Comparison of ENCODE assay signal across 23 mouse cellular contexts in genomic region chr3:153018051-153018450, GRCm38 (mm10). TPM values are rescaled to one million over a fixed set of nuclear protein-coding genes. Genes with fewer than 3 reads are reported as not detected.
DNase-seq lines count a peak whose midpoint lies in the region; ATAC-seq and TF ChIP-seq lines count a peak whose summit lies in the region.
"Had no signal": no experiment of that assay in that cellular context is flagged by ENCODE, and none has a peak within 500 bp of the region (broad histone marks: within the 10 kb centered on the region; RNA-seq: fewer than 3 reads in every experiment).

No protein-coding gene starts in this region.

- no peak overlapping the region for H3K27ac ChIP-seq in forebrain, embryonic 15.5 days (replicated peaks)
- no peak overlapping the region for H3K27ac ChIP-seq in forebrain, embryonic 11.5 days (ENCODE audit: low read depth, low read length)
- H3K27ac ChIP-seq in layer of hippocampus, adult 2 months, result no peak overlapping the region
- H3K27ac ChIP-seq in midbrain, embryonic 14.5 days (replicated peaks; ENCODE audit: low read depth, low read length), result no peak overlapping the region
- no peak overlapping the region for H3K27ac ChIP-seq in midbrain, embryonic 10.5 days (replicated peaks)
- H3K27ac ChIP-seq: embryonic facial prominence, embryonic 15.5 days; gastrocnemius, adult 2 months; kidney, embryonic 15.5 days; liver, embryonic 14.5 days; midbrain, embryonic 13.5 days; neural tube, embryonic 15.5 days; stomach, embryonic 15.5 days had no signal

- H3K9ac ChIP-seq in forebrain, embryonic 15.5 days (replicated peaks), result no peak overlapping the region
- H3K9ac ChIP-seq in forebrain, embryonic 11.5 days (ENCODE audit: low read length), result no peak overlapping the region
- no peak overlapping the region for H3K9ac ChIP-seq in midbrain, embryonic 14.5 days (replicated peaks; ENCODE audit: low read length)
- H3K9ac ChIP-seq: embryonic facial prominence, embryonic 15.5 days; kidney, embryonic 15.5 days; liver, embryonic 14.5 days; midbrain, embryonic 13.5 days; neural tube, embryonic 15.5 days; stomach, embryonic 15.5 days had no signal

- 0 out of 2 replicates have a peak, but pooled peaks have one; percentile 66 for ATAC-seq in forebrain, embryonic 15.5 days (replicated peaks)
- no peak for ATAC-seq in forebrain, embryonic 11.5 days (replicated peaks; ENCODE audit: low FRiP score)
- no peak for ATAC-seq in midbrain, embryonic 14.5 days (ENCODE audit: low FRiP score, low TSS enrichment)
- ATAC-seq: inflammation-experienced regulatory T-cells, adult 6 months; midbrain, embryonic 13.5 days had no signal

- 43% methylated on average over 10 of the region's 10 CpGs for WGBS in forebrain, embryonic 15.5 days
- 71% methylated on average over 10 of the region's 10 CpGs for WGBS in forebrain, embryonic 11.5 days
- WGBS in midbrain, embryonic 14.5 days, result 83% methylated on average over 10 of the region's 10 CpGs
- 85% methylated on average over 10 of the region's 10 CpGs for WGBS in midbrain, embryonic 10.5 days

- no peak for DNase-seq in forebrain, embryonic 11.5 days (ENCODE audit: low spot score)
- DNase-seq in layer of hippocampus, adult 2 months (ENCODE audit: low spot score in 2 of 2), result no peak
- DNase-seq in layer of hippocampus, postnatal 10 days (ENCODE audit: low spot score in 2 of 2), result no peak
- peak; percentile 21 for DNase-seq in midbrain, embryonic 14.5 days
- DNase-seq in midbrain, embryonic 10.5 days (ENCODE audit: low spot score), result no peak
- DNase-seq in retina, embryonic 14.5 days (ENCODE audit: low spot score), result peak; percentile 42
- DNase-seq in gastrocnemius, adult 18-20 months (ENCODE audit: low spot score), result no peak
- DNase-seq: adrenal gland, adult 2 months; cerebellum, adult 9-11 months; gastrocnemius, adult 2 months; heart, postnatal 10 days; right cerebral cortex, postnatal 25 days; thymus, adult 18-20 months; thymus, postnatal 4 days had no signal

- no peak for TF ChIP-seq CTCF in layer of hippocampus, adult 2 months (conservative IDR thresholded peaks at IDR 0.05)

- H3K36me3 ChIP-seq in forebrain, embryonic 15.5 days, result no peaks in the 10 kb centered on the region
- no peaks in the 10 kb centered on the region for H3K36me3 ChIP-seq in forebrain, embryonic 11.5 days (ENCODE audit: control insufficient read depth, insufficient read depth, low read length)
- no peaks in the 10 kb centered on the region for H3K36me3 ChIP-seq in midbrain, embryonic 14.5 days (ENCODE audit: control insufficient read depth, insufficient read depth, low read length)
- no peaks in the 10 kb centered on the region for H3K36me3 ChIP-seq in midbrain, embryonic 10.5 days
- H3K36me3 ChIP-seq: embryonic facial prominence, embryonic 15.5 days; kidney, embryonic 15.5 days; midbrain, embryonic 13.5 days; neural tube, embryonic 15.5 days; stomach, embryonic 15.5 days had no signal

- peaks cover 4% of the 10 kb centered on the region; the same call in 1 of the 2 replicates for H3K4me1 ChIP-seq in forebrain, embryonic 15.5 days
- H3K4me1 ChIP-seq in forebrain, embryonic 11.5 days (replicated peaks; ENCODE audit: control insufficient read depth, insufficient read depth, low read length), result no peaks in the 10 kb centered on the region
- no peaks in the 10 kb centered on the region for H3K4me1 ChIP-seq in midbrain, embryonic 14.5 days (ENCODE audit: control insufficient read depth, insufficient read depth, low read length)
- 0 out of 2 replicates have a peak, but pooled peaks cover 3% of the 10 kb centered on the region for H3K4me1 ChIP-seq in midbrain, embryonic 10.5 days
- H3K4me1 ChIP-seq: embryonic facial prominence, embryonic 15.5 days; kidney, embryonic 15.5 days; midbrain, embryonic 13.5 days had no signal

- no peak overlapping the region; the same call in 1 of the 2 replicates for H3K4me2 ChIP-seq in forebrain, embryonic 15.5 days (replicated peaks)
- H3K4me2 ChIP-seq in forebrain, embryonic 11.5 days (ENCODE audit: low read depth, low read length, severe bottlenecking), result no peak overlapping the region
- no peak overlapping the region for H3K4me2 ChIP-seq in midbrain, embryonic 14.5 days (ENCODE audit: low read length)
- H3K4me2 ChIP-seq: embryonic facial prominence, embryonic 15.5 days; heart, embryonic 11.5 days; kidney, embryonic 15.5 days; midbrain, embryonic 13.5 days; neural tube, embryonic 15.5 days; stomach, embryonic 15.5 days had no signal

- H3K4me3 ChIP-seq in forebrain, embryonic 15.5 days, result no peak overlapping the region
- no peak overlapping the region for H3K4me3 ChIP-seq in forebrain, embryonic 11.5 days (ENCODE audit: low read depth, low read length)
- peak overlapping the region; percentile 1; the same call in 1 of the 2 replicates for H3K4me3 ChIP-seq in layer of hippocampus, adult 2 months
- no peak overlapping the region for H3K4me3 ChIP-seq in midbrain, embryonic 14.5 days (replicated peaks; ENCODE audit: low read depth, low read length)
- no peak overlapping the region for H3K4me3 ChIP-seq in midbrain, embryonic 10.5 days
- H3K4me3 ChIP-seq: embryonic facial prominence, embryonic 15.5 days; gastrocnemius, adult 2 months; kidney, embryonic 15.5 days; midbrain, embryonic 13.5 days; neural tube, embryonic 15.5 days; stomach, embryonic 15.5 days had no signal

- H3K27me3 ChIP-seq in forebrain, embryonic 15.5 days, result no peaks in the 10 kb centered on the region
- H3K27me3 ChIP-seq in forebrain, embryonic 11.5 days (ENCODE audit: control insufficient read depth, insufficient read depth, low read length), result no peaks in the 10 kb centered on the region
- H3K27me3 ChIP-seq in midbrain, embryonic 14.5 days (ENCODE audit: control insufficient read depth, insufficient read depth, low read length), result no peaks in the 10 kb centered on the region
- no peaks in the 10 kb centered on the region for H3K27me3 ChIP-seq in midbrain, embryonic 10.5 days (ENCODE audit: low read depth, poor library complexity, severe bottlenecking)
- H3K27me3 ChIP-seq: embryonic facial prominence, embryonic 15.5 days; kidney, embryonic 15.5 days; midbrain, embryonic 13.5 days; neural tube, embryonic 15.5 days; stomach, embryonic 15.5 days had no signal

- H3K9me3 ChIP-seq in forebrain, embryonic 15.5 days, result no peaks in the 10 kb centered on the region
- H3K9me3 ChIP-seq in forebrain, embryonic 11.5 days (ENCODE audit: control insufficient read depth, low read length), result no peaks in the 10 kb centered on the region
- no peaks in the 10 kb centered on the region for H3K9me3 ChIP-seq in midbrain, embryonic 14.5 days (ENCODE audit: control insufficient read depth, low read length)
- H3K9me3 ChIP-seq in midbrain, embryonic 10.5 days (replicated peaks), result no peaks in the 10 kb centered on the region
- H3K9me3 ChIP-seq: embryonic facial prominence, embryonic 15.5 days; kidney, embryonic 15.5 days; midbrain, embryonic 13.5 days; neural tube, embryonic 15.5 days; stomach, embryonic 15.5 days had no signal

RNA-seq across cellular contexts. Expression of gene St6galnac5, which starts 36.0 kb away (rescaled TPM):
- 17.7 and 18.3 TPM in 2 replicates for polyA plus RNA-seq in forebrain, embryonic 15.5 days (2015; fragmentation: Nextera tagmentation; extraction: Ambion mirVana)
- polyA plus RNA-seq in forebrain, embryonic 11.5 days (2014; fragmentation: Nextera tagmentation; extraction: Ambion mirVana), result 0.69 and 1.3 TPM in 2 replicates
- 100 to 1,000 TPM; 125 to 133 TPM for total RNA-seq in layer of hippocampus, adult 2 months (2021)
- 100 to 1,000 TPM; 147 to 149 TPM for total RNA-seq in layer of hippocampus, postnatal 10 days (2021)
- 20.6 and 25.7 TPM in 2 replicates for polyA plus RNA-seq in midbrain, embryonic 14.5 days (2014; fragmentation: Nextera tagmentation; extraction: Ambion mirVana)
- 1.5 and 1.8 TPM in 2 replicates for polyA plus RNA-seq in midbrain, embryonic 10.5 days (2016; fragmentation: Nextera tagmentation; extraction: Ambion mirVana)
- total RNA-seq in gastrocnemius, adult 18-20 months (2021), result under 1 TPM; 0.14 to 0.18 TPM
- total RNA-seq: heart, postnatal 10 days had no signal

Comparison
In these comparisons a context has a peak if more than half of its experiments do, and no peak if none do; other contexts are left out.
1. DNase-seq: peak in midbrain, embryonic 14.5 days (single experiment) and retina, embryonic 14.5 days (single experiment); none in forebrain, embryonic 11.5 days (single experiment), layer of hippocampus, adult 2 months (0 of 2), layer of hippocampus, postnatal 10 days (0 of 2), midbrain, embryonic 10.5 days (single experiment) and gastrocnemius, adult 18-20 months (single experiment).